Mouse (Mus musculus) layer of hippocampus, postnatal 10 days (tissue): ENCODE results near the gene Rapgef1. TPM values are rescaled to one million over a fixed set of nuclear protein-coding genes. Genes with fewer than 3 reads are reported as not detected.
"Not testable (repeated sequence)": the region's sequence is repeated elsewhere in the genome, so short reads cannot be mapped to it uniquely, and the experiment has no call there.

Experiments
- DNase-seq, 2 experiments: peaks; one replicate each; pipeline ENCODE4 v3.0.0; 2021; ENCODE audit warnings: low spot score in 2 of 2
- total RNA-seq, 2 experiments: library from RNA; stranded (reverse); gene quantifications; 2 replicates each; pipeline ENCODE4 v1.2.3; 2021

Gene Rapgef1
- total RNA-seq, 2 experiments from 2014 or later = 119 to 123 TPM

GRCm38 (mm10) chr2:29622126-29623005 is 2.8 kb downstream of the Rapgef1 start:
- no peak for DNase-seq

- no peak for DNase-seq
These were observed 3.9 kb downstream of the Rapgef1 start for GRCm38 (mm10) chr2:29623247-29624090.

- no peak for DNase-seq
These were observed 4.6 kb downstream of the Rapgef1 start for GRCm38 (mm10) chr2:29624091-29624608.

GRCm38 (mm10) chr2:29624739-29625138 is 5.2 kb downstream of the Rapgef1 start:
- no peak for DNase-seq

- DNase-seq = no peak
These were observed 6.2 kb downstream of the Rapgef1 start for GRCm38 (mm10) chr2:29625573-29626200.

- no peak for DNase-seq
These were observed 7.8 kb downstream of the Rapgef1 start for GRCm38 (mm10) chr2:29627337-29627736.

GRCm38 (mm10) chr2:29628186-29628585 is 8.7 kb downstream of the Rapgef1 start:
- DNase-seq = no peak

GRCm38 (mm10) chr2:29628763-29629181 is 9.3 kb downstream of the Rapgef1 start:
- DNase-seq = no peak

- DNase-seq = no peak
These were observed 9.8 kb downstream of the Rapgef1 start for GRCm38 (mm10) chr2:29629311-29629710.

- no peak for DNase-seq
These were observed 10.7 kb downstream of the Rapgef1 start for GRCm38 (mm10) chr2:29630141-29630771.

GRCm38 (mm10) chr2:29631020-29631419 is 11.5 kb downstream of the Rapgef1 start:
- DNase-seq = no peak

- not testable (repeated sequence) for DNase-seq
These were observed 12.1 kb downstream of the Rapgef1 start for GRCm38 (mm10) chr2:29631564-29632167.

GRCm38 (mm10) chr2:29632168-29632662 is 12.7 kb downstream of the Rapgef1 start:
- DNase-seq = no peak

- peak; percentile 61 to 73 for DNase-seq
These were observed 13.6 kb downstream of the Rapgef1 start for GRCm38 (mm10) chr2:29633101-29633554.

- DNase-seq = no peak
These were observed 14.3 kb downstream of the Rapgef1 start for GRCm38 (mm10) chr2:29633782-29634181.

- DNase-seq = peak in 1 of 2 experiments; percentile 49
These were observed 15.0 kb downstream of the Rapgef1 start for GRCm38 (mm10) chr2:29634541-29634940.

- no peak for DNase-seq
These were observed 16.5 kb downstream of the Rapgef1 start for GRCm38 (mm10) chr2:29635966-29636507.

- no peak for DNase-seq
These were observed 18.0 kb downstream of the Rapgef1 start for GRCm38 (mm10) chr2:29637528-29637927.

- no peak for DNase-seq
These were observed 19.9 kb downstream of the Rapgef1 start for GRCm38 (mm10) chr2:29639377-29639776.
